ENCODE assay signal across 11 mouse cellular contexts in the genomic region with DNA sequence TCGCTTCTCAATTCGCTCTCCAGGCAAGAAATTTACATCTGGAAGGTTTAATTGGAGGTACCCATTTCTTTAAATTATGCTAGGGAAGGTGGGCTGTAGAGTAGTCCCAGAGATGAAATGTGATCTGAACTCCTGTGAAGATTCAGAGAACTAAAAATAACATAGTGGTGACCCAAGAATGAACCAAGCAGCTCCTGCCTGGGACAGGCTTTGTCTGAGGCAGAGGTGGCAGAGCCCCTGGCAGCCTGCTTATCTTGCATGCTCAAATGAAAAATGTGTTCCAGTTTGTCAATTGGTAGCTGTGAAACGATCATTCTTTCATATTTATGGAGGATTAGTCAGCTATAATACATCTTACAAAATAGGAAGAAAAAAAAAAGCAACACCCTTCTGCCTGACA.
DNase-seq lines count a peak whose midpoint lies in the region; ATAC-seq and TF ChIP-seq lines count a peak whose summit lies in the region.
"Had no signal": no experiment of that assay in that cellular context is flagged by ENCODE, and none has a peak within 500 bp of the region (broad histone marks: within the 10 kb centered on the region; RNA-seq: fewer than 3 reads in every experiment).

No protein-coding gene starts in this region.

- H3K36me3 ChIP-seq in hindbrain, embryonic 12.5 days: no peaks in the 10 kb centered on the region
- no peaks in the 10 kb centered on the region for H3K36me3 ChIP-seq in hindbrain, postnatal 0 days (ENCODE audit: insufficient read depth, low read length)
- no peaks in the 10 kb centered on the region for H3K36me3 ChIP-seq in heart, embryonic 15.5 days
- H3K36me3 ChIP-seq in midbrain, postnatal 0 days (ENCODE audit: insufficient read depth, low read length): 0 out of 2 replicates have a peak, but pooled peaks cover 4% of the 10 kb centered on the region
- H3K36me3 ChIP-seq: embryonic facial prominence, embryonic 13.5 days; limb, embryonic 15.5 days had no signal

- no peak overlapping the region for H3K4me2 ChIP-seq in hindbrain, embryonic 12.5 days (replicated peaks)
- H3K4me2 ChIP-seq in hindbrain, postnatal 0 days (ENCODE audit: low read depth, low read length): no peak overlapping the region
- peak overlapping the region; percentile 41 for H3K4me2 ChIP-seq in heart, embryonic 15.5 days
- no peak overlapping the region for H3K4me2 ChIP-seq in midbrain, postnatal 0 days (ENCODE audit: low read depth, low read length, poor library complexity, severe bottlenecking)
- H3K4me2 ChIP-seq: embryonic facial prominence, embryonic 13.5 days; limb, embryonic 15.5 days had no signal

- TF ChIP-seq CTCF in hindbrain, postnatal 0 days (IDR thresholded peaks at IDR 0.05; ENCODE audit: low read depth): no peak
- TF ChIP-seq CTCF in midbrain, postnatal 0 days (IDR thresholded peaks at IDR 0.05): no peak

- no peak overlapping the region for H3K4me3 ChIP-seq in hindbrain, embryonic 12.5 days
- no peak overlapping the region for H3K4me3 ChIP-seq in hindbrain, postnatal 0 days (ENCODE audit: low read length)
- H3K4me3 ChIP-seq in heart, embryonic 15.5 days: no peak overlapping the region
- H3K4me3 ChIP-seq in midbrain, postnatal 0 days (ENCODE audit: low read depth, low read length): no peak overlapping the region
- H3K4me3 ChIP-seq: embryonic facial prominence, embryonic 13.5 days; limb, embryonic 15.5 days had no signal

- 41% methylated on average over 3 of the region's 3 CpGs for WGBS in hindbrain, embryonic 12.5 days
- 45% methylated on average over 3 of the region's 3 CpGs for WGBS in hindbrain, postnatal 0 days
- WGBS in heart, embryonic 15.5 days: 36% methylated on average over 3 of the region's 3 CpGs
- WGBS in midbrain, postnatal 0 days: 19% methylated on average over 3 of the region's 3 CpGs

- no peak for DNase-seq in hindbrain, postnatal 0 days (ENCODE audit: low spot score)
- DNase-seq in heart, adult 18-20 months: peak; percentile 14 to 30
- no peak for DNase-seq in midbrain, postnatal 0 days (ENCODE audit: low spot score)
- no peak for DNase-seq in B cell, adult 2 months
- DNase-seq: kidney, adult 11 months had no signal

- no peak overlapping the region for H3K9ac ChIP-seq in hindbrain, embryonic 12.5 days
- H3K9ac ChIP-seq in hindbrain, postnatal 0 days (replicated peaks; ENCODE audit: low read length): no peak overlapping the region
- H3K9ac ChIP-seq in heart, embryonic 15.5 days: no peak overlapping the region
- no peak overlapping the region for H3K9ac ChIP-seq in midbrain, postnatal 0 days (replicated peaks; ENCODE audit: low read length, poor library complexity, severe bottlenecking)
- H3K9ac ChIP-seq: embryonic facial prominence, embryonic 13.5 days; limb, embryonic 15.5 days had no signal

- H3K9me3 ChIP-seq in hindbrain, embryonic 12.5 days (replicated peaks): no peaks in the 10 kb centered on the region
- no peaks in the 10 kb centered on the region for H3K9me3 ChIP-seq in hindbrain, postnatal 0 days (ENCODE audit: low read length)
- no peaks in the 10 kb centered on the region for H3K9me3 ChIP-seq in heart, embryonic 15.5 days (replicated peaks)
- no peaks in the 10 kb centered on the region for H3K9me3 ChIP-seq in midbrain, postnatal 0 days (ENCODE audit: low read length)
- H3K9me3 ChIP-seq: embryonic facial prominence, embryonic 13.5 days; limb, embryonic 15.5 days had no signal

- no peak for ATAC-seq in hindbrain, embryonic 12.5 days (ENCODE audit: low FRiP score)
- no peak for ATAC-seq in hindbrain, postnatal 0 days
- peak; percentile 74; the same call in 1 of the 2 replicates for ATAC-seq in heart, embryonic 15.5 days (replicated peaks; ENCODE audit: insufficient number of reproducible peaks, insufficient read depth, low FRiP score, low read depth)
- no peak for ATAC-seq in midbrain, postnatal 0 days (ENCODE audit: low FRiP score)
- ATAC-seq in frontal cortex, adult (ENCODE audit: low TSS enrichment): no peak

- no peaks in the 10 kb centered on the region for H3K27me3 ChIP-seq in hindbrain, embryonic 12.5 days
- no peaks in the 10 kb centered on the region for H3K27me3 ChIP-seq in hindbrain, postnatal 0 days (ENCODE audit: insufficient read depth, low read length)
- H3K27me3 ChIP-seq in heart, embryonic 15.5 days: no peaks in the 10 kb centered on the region
- H3K27me3 ChIP-seq in midbrain, postnatal 0 days (ENCODE audit: insufficient read depth, low read length): no peaks in the 10 kb centered on the region
- H3K27me3 ChIP-seq: embryonic facial prominence, embryonic 13.5 days; limb, embryonic 15.5 days had no signal

- H3K4me1 ChIP-seq in hindbrain, embryonic 12.5 days: peaks cover 28% of the 10 kb centered on the region
- H3K4me1 ChIP-seq in hindbrain, postnatal 0 days (ENCODE audit: insufficient read depth, low read length): peaks cover 3% of the 10 kb centered on the region; the same call in 1 of the 2 replicates
- H3K4me1 ChIP-seq in heart, embryonic 15.5 days (replicated peaks): peaks cover 13% of the 10 kb centered on the region
- H3K4me1 ChIP-seq in midbrain, postnatal 0 days (ENCODE audit: insufficient read depth, low read length): 0 out of 2 replicates have a peak, but pooled peaks cover 5% of the 10 kb centered on the region

- peak overlapping the region; percentile 67; the same call in 1 of the 2 replicates for H3K27ac ChIP-seq in hindbrain, embryonic 12.5 days
- H3K27ac ChIP-seq in hindbrain, postnatal 0 days: no peak overlapping the region
- peak overlapping the region; percentile 90 for H3K27ac ChIP-seq in heart, embryonic 15.5 days
- H3K27ac ChIP-seq in midbrain, postnatal 0 days (ENCODE audit: low read depth, low read length): peak overlapping the region; percentile 34; the same call in 1 of the 2 replicates
- H3K27ac ChIP-seq: embryonic facial prominence, embryonic 13.5 days; limb, embryonic 15.5 days; stomach, postnatal 0 days had no signal

Comparison
In these comparisons a context has a peak if more than half of its experiments do, and no peak if none do; other contexts are left out.
1. DNase-seq: peak in heart, adult 18-20 months (2 of 2); none in hindbrain, postnatal 0 days (single experiment), midbrain, postnatal 0 days (single experiment) and B cell, adult 2 months (0 of 2).